Mouse (Mus musculus) central nervous system, embryonic 14 days (tissue): Measurements from ENCODE around the gene Cldn34c2. TPM values are rescaled to one million over a fixed set of nuclear protein-coding genes. Genes with fewer than 3 reads are reported as not detected.

Source experiments
- polyA plus RNA-seq: library from polyadenylated mRNA; depleted of rRNA; stranded (reverse); fragments of >200 nt; gene quantifications from 2 replicates; pipeline ENCODE4 v1.2.3, GENCODE M21; 2012; rRNA removed

Gene Cldn34c2
- polyA plus RNA-seq: not detected in 2 replicates

GRCm38 (mm10) chrX:123581400-123581799 lies at the start of gene Cldn34c2:
Cldn34c2 (plus strand) TSS chrX:123581700.

Other genes starting within 250 kb of the Cldn34c2 start
- not detected in 2 replicates for gene Gm17467, start 123.1 kb downstream of the Cldn34c2 start, polyA plus RNA-seq
- gene Cldn34c3, start 212.0 kb downstream of the Cldn34c2 start, polyA plus RNA-seq: not detected in 2 replicates